Mouse (Mus musculus) liver, embryonic 14.5 days (tissue): ENCODE data around the gene Lamc2. TPM values are rescaled to one million over a fixed set of nuclear protein-coding genes. Genes with fewer than 3 reads are reported as not detected.
"Not testable (repeated sequence)": the region's sequence is repeated elsewhere in the genome, so short reads cannot be mapped to it uniquely, and the experiment has no call there.

Experiments
- ATAC-seq: fragments of 200-750 bp; cut with Nextera tagmentation; 2 replicates; pipeline ENCODE4 v1.8.0; 2017; ENCODE audit warnings: moderate number of reproducible peaks, mild to moderate bottlenecking, moderate library complexity; ENCODE audit not compliant: insufficient read depth
- DNase-seq, 3 experiments: peaks; one replicate each; pipeline ENCODE4 v3.0.0-alpha.2; 2012 to 2013; ENCODE audit warnings: low read depth in 3 of 3, low spot score in 3 of 3
- H3K27ac ChIP-seq: fragments of 300-500 bp; sonication (generic); 2 replicates; pipeline ENCODE4 v1.5.1; 2014; ENCODE audit warnings: moderate library complexity, mild to moderate bottlenecking, control low read depth, inconsistent platforms
- H3K27me3 ChIP-seq: fragments of 300-500 bp; sonication (generic); 2 replicates; pipeline ENCODE4 v1.6.1; 2014; ENCODE audit warnings: mild to moderate bottlenecking, low read length, moderate library complexity; ENCODE audit not compliant: control insufficient read depth, insufficient read depth
- H3K36me3 ChIP-seq: fragments of 300-500 bp; sonication (generic); replicated peaks from 2 replicates; pipeline ENCODE4 v1.6.1; 2014; ENCODE audit warnings: low read depth; ENCODE audit not compliant: control insufficient read depth, insufficient read depth
- H3K4me1 ChIP-seq, 2 experiments: fragments of 200-500 bp in 1 of 2; fragments of 300-500 bp in 1 of 2; sonication (generic) in 1 of 2; replicated peaks; 2 replicates each; pipeline ENCODE4 v1.6.1; 2012 to 2014; ENCODE audit warnings: antibody characterized with exemption in 1 of 2, inconsistent platforms in 1 of 2, low read length in 1 of 2; ENCODE audit not compliant: control insufficient read depth in 2 of 2, insufficient read depth in 2 of 2
- H3K4me2 ChIP-seq: fragments of 300-500 bp; sonication (generic); 2 replicates; pipeline ENCODE4 v1.6.1; 2014; ENCODE audit warnings: low read depth, mild to moderate bottlenecking, control low read depth, moderate library complexity
- H3K4me3 ChIP-seq, 2 experiments: fragments of 200-500 bp in 1 of 2; fragments of 300-500 bp in 1 of 2; sonication (generic) in 1 of 2; 2 replicates each; pipeline ENCODE4 v1.5.1; 2012 to 2014; ENCODE audit warnings: low read depth in 2 of 2, low read length in 2 of 2, mild to moderate bottlenecking in 2 of 2, control low read depth in 1 of 2, inconsistent platforms in 1 of 2, moderate library complexity in 1 of 2; ENCODE audit not compliant: insufficient read depth in 1 of 2
- H3K9ac ChIP-seq: fragments of 300-500 bp; sonication (generic); replicated peaks from 2 replicates; pipeline ENCODE4 v1.6.1; 2014; ENCODE audit warnings: mild to moderate bottlenecking, control low read depth, moderate library complexity
- H3K9me3 ChIP-seq: fragments of 300-500 bp; sonication (generic); 2 replicates; pipeline ENCODE4 v1.6.1; 2016; ENCODE audit warnings: low read length, mixed read lengths; ENCODE audit not compliant: control insufficient read depth
- CTCF ChIP-seq: IDR thresholded peaks from 2 replicates; pipeline ENCODE4 v1.5.1; 2016; ENCODE audit warnings: antibody characterized with exemption, low read depth, control low read depth
- EP300 ChIP-seq: IDR thresholded peaks from 2 replicates; pipeline ENCODE4 v1.6.1; 2016; ENCODE audit warnings: antibody characterized with exemption, low read depth
- WGBS: fragments of 180-500 bp; shearing (Covaris S2); extraction: QIAGEN DNeasy Blood & Tissue Kit; methylation state at CpG from one replicate; pipeline ENCODE4 v1.1.7; 2014; ENCODE audit not compliant: insufficient replicate concordance; 5-methylcytosine and 5-hydroxymethylcytosine counted together
- polyA plus RNA-seq, 2 experiments: library from polyadenylated mRNA; depleted of rRNA in 1 of 2; stranded (reverse) in 1 of 2; unstranded in 1 of 2; fragments of >200 nt; fragmentation: Nextera tagmentation in 1 of 2; extraction: Ambion mirVana in 1 of 2; gene quantifications; 2 replicates each; pipeline versions ENCODE4 v1.2.1 to v1.2.3; 2012 to 2014

The Lamc2 gene
- polyA plus RNA-seq, 2 experiments, result 0.10 to 0.14 TPM

GRCm38 (mm10) chr1:153090807-153091206 lies 95.4 kb downstream of the Lamc2 start:
- no peaks in the 10 kb centered on the region for H3K36me3 ChIP-seq
- TF ChIP-seq CTCF (no peak), EP300 (no peak)
- H3K4me2 ChIP-seq, result no peak overlapping the region
- DNase-seq, result no peak
- no peak overlapping the region for H3K9ac ChIP-seq
- H3K9me3 ChIP-seq, result no peaks in the 10 kb centered on the region
- H3K27me3 ChIP-seq, result no peaks in the 10 kb centered on the region; the same call in 1 of the 2 replicates
- ATAC-seq, result no peak
- no peak overlapping the region for H3K27ac ChIP-seq
- H3K4me3 ChIP-seq, result no peak overlapping the region
- no peaks in the 10 kb centered on the region for H3K4me1 ChIP-seq
- 49% methylated on average over 4 of the region's 4 CpGs for WGBS

GRCm38 (mm10) chr1:153090081-153090480 lies 96.2 kb downstream of the Lamc2 start:
- no peaks in the 10 kb centered on the region for H3K36me3 ChIP-seq
- DNase-seq (no peak), ATAC-seq (no peak)
- TF ChIP-seq CTCF (no peak), EP300 (no peak)
- H3K27ac ChIP-seq, result no peak overlapping the region
- H3K9ac ChIP-seq, result no peak overlapping the region
- H3K9me3 ChIP-seq, result no peaks in the 10 kb centered on the region
- no peaks in the 10 kb centered on the region; the same call in 1 of the 2 replicates for H3K27me3 ChIP-seq
- H3K4me2 ChIP-seq, result no peak overlapping the region
- no peak overlapping the region for H3K4me3 ChIP-seq
- WGBS, result 58% methylated on average over 2 of the region's 2 CpGs
- no peaks in the 10 kb centered on the region for H3K4me1 ChIP-seq

- no peak for ATAC-seq
- no peak for DNase-seq
- no peaks in the 10 kb centered on the region for H3K9me3 ChIP-seq
- H3K4me1 ChIP-seq, result no peaks in the 10 kb centered on the region
- H3K4me2 ChIP-seq, result no peak overlapping the region
- no peaks in the 10 kb centered on the region for H3K27me3 ChIP-seq
- H3K4me3 ChIP-seq, result no peak overlapping the region
- no peak for TF ChIP-seq CTCF
- TF ChIP-seq EP300, result no peak
- H3K27ac ChIP-seq, result no peak overlapping the region
- 39% methylated on average over 5 of the region's 5 CpGs for WGBS
- no peak overlapping the region for H3K9ac ChIP-seq
- no peaks in the 10 kb centered on the region for H3K36me3 ChIP-seq
Observed at GRCm38 (mm10) chr1:153087771-153088170, 98.5 kb downstream of the Lamc2 start.

GRCm38 (mm10) chr1:153085198-153085597 lies 101.0 kb downstream of the Lamc2 start:
- no peak overlapping the region for H3K4me3 ChIP-seq
- no peak overlapping the region for H3K9ac ChIP-seq
- DNase-seq, result no peak
- TF ChIP-seq EP300 (no peak), CTCF (no peak)
- no peak overlapping the region for H3K4me2 ChIP-seq
- H3K9me3 ChIP-seq, result no peaks in the 10 kb centered on the region
- no peak overlapping the region for H3K27ac ChIP-seq
- H3K4me1 ChIP-seq, result no peaks in the 10 kb centered on the region
- ATAC-seq, result no peak
- no peaks in the 10 kb centered on the region for H3K36me3 ChIP-seq
- WGBS, result 25% methylated on average over 5 of the region's 5 CpGs
- no peaks in the 10 kb centered on the region for H3K27me3 ChIP-seq

GRCm38 (mm10) chr1:153084191-153084590 lies 102.1 kb downstream of the Lamc2 start:
- Histone ChIP-seq H3K9ac (no peak overlapping the region), H3K27ac (no peak overlapping the region), H3K36me3 (no peaks in the 10 kb centered on the region), H3K9me3 (no peaks in the 10 kb centered on the region), H3K4me3 (no peak overlapping the region), H3K27me3 (no peaks in the 10 kb centered on the region), H3K4me2 (no peak overlapping the region), H3K4me1 (no peaks in the 10 kb centered on the region)
- no peak for DNase-seq
- no peak for ATAC-seq
- no peak for TF ChIP-seq CTCF
- TF ChIP-seq EP300, result no peak
- WGBS, result 56% methylated on average over 6 of the region's 6 CpGs

GRCm38 (mm10) chr1:153083233-153083632 lies 103.0 kb downstream of the Lamc2 start:
- not testable (repeated sequence) for H3K9ac ChIP-seq, DNase-seq, H3K9me3 ChIP-seq, H3K36me3 ChIP-seq, H3K4me1 ChIP-seq, ATAC-seq, H3K4me2 ChIP-seq, H3K4me3 ChIP-seq, H3K27me3 ChIP-seq, H3K27ac ChIP-seq
- 66% methylated on average over 7 of the region's 14 CpGs for WGBS
